Mouse (Mus musculus): ENCODE data around the gene Wnt7b. TPM values are rescaled to one million over a fixed set of nuclear protein-coding genes. Genes with fewer than 3 reads are reported as not detected.
A peak's percentile ranks its signal among the peaks of the same experiment; 100 is the strongest.

The Wnt7b gene
- total and polyA plus RNA-seq, 3 experiments: not detected

- H3K4me2 ChIP-seq (ENCODE audit: insufficient read depth, low read depth, poor library complexity, severe bottlenecking): no peak overlapping the region
These were observed 58.9 kb downstream of the Wnt7b start for GRCm38 (mm10) chr15:85523173-85523991.

GRCm38 (mm10) chr15:85519438-85519837, 62.8 kb downstream of the Wnt7b start:
- in situ Hi-C loops (cut with MboI; ENCODE audit: low pct_ligation_motif_present, low pct_unique_long_range_greater_than_20kb, low sequenced_read_pairs): no loop called here
- no peak for DNase-seq (ENCODE audit: extremely low read depth)
- dilution Hi-C loops (cut with MboI; ENCODE audit: extremely low pct_ligation_motif_present, extremely low pct_unique_long_range_greater_than_20kb, low sequenced_read_pairs): no loop called here
- H3K36me3 ChIP-seq (replicated peaks in 1 of 2; ENCODE audit: control insufficient read depth in 1 of 2, insufficient read depth in 1 of 2, low read length in 1 of 2): no peaks in the 10 kb centered on the region
- H3K4me2 ChIP-seq (ENCODE audit: insufficient read depth, low read depth, poor library complexity, severe bottlenecking): no peak overlapping the region
- no peak overlapping the region for H3K27ac ChIP-seq (ENCODE audit: insufficient read depth, low read depth)
- H3K4me1 ChIP-seq (ENCODE audit: control insufficient read depth in 1 of 2, insufficient read depth in 2 of 2): peaks cover 0 to 3% of the 10 kb centered on the region in 2 experiments; a peak in 1 of 4 replicates
- peaks cover 69% of the 10 kb centered on the region for H3K27me3 ChIP-seq (replicated peaks)
- no peak overlapping the region for H3K9ac ChIP-seq (ENCODE audit: insufficient read depth, low read depth)
- no peaks in the 10 kb centered on the region for H3K9me3 ChIP-seq (replicated peaks; ENCODE audit: low read length)
- H3K4me3 ChIP-seq (replicated peaks in 1 of 3; ENCODE audit: low read depth in 2 of 3, low read length in 2 of 3, poor library complexity in 1 of 3): no peak overlapping the region
- no peaks in the 10 kb centered on the region for H3K79me2 ChIP-seq (replicated peaks; ENCODE audit: control insufficient read depth, extremely low read depth, insufficient read depth, poor library complexity, severe bottlenecking)
- TF ChIP-seq MAX (IDR thresholded peaks at IDR 0.05; ENCODE audit: low read length): no peak
- peak; percentile 32 for TF ChIP-seq ZKSCAN1 (IDR thresholded peaks at IDR 0.05; ENCODE audit: borderline replicate concordance, low read depth, low read length)
- TF ChIP-seq PAX5 (IDR thresholded peaks at IDR 0.05; ENCODE audit: low read length): no peak
- TF ChIP-seq BHLHE40 (IDR thresholded peaks at IDR 0.05; ENCODE audit: low read depth, low read length): no peak
- TF ChIP-seq SIN3A (IDR thresholded peaks at IDR 0.05; ENCODE audit: low read length): no peak
- TF ChIP-seq CTCF (conservative IDR thresholded peaks at IDR 0.05 in 1 of 2, IDR thresholded peaks at IDR 0.05 in 1 of 2; ENCODE audit: low read depth in 2 of 2, low read length in 2 of 2): no peak
- no peak for TF ChIP-seq USF1 (IDR thresholded peaks at IDR 0.05; ENCODE audit: low read depth, low read length)
- TF ChIP-seq CHD1 (IDR thresholded peaks at IDR 0.05; ENCODE audit: low read depth, low read length): no peak

More at GRCm38 (mm10) chr15:85523173-85523991, 58.9 kb downstream of the Wnt7b start:
- dilution Hi-C loops (cut with MboI; ENCODE audit: extremely low pct_ligation_motif_present, extremely low pct_unique_long_range_greater_than_20kb, low sequenced_read_pairs) (no loop called here), in situ Hi-C loops (cut with MboI; ENCODE audit: low pct_ligation_motif_present, low pct_unique_long_range_greater_than_20kb, low sequenced_read_pairs) (no loop called here)
- Histone ChIP-seq H3K9me3 (replicated peaks; ENCODE audit: low read length) (no peaks in the 10 kb centered on the region), H3K27me3 (replicated peaks) (peaks cover 84% of the 10 kb centered on the region), H3K9ac (ENCODE audit: insufficient read depth, low read depth) (no peak overlapping the region), H3K27ac (ENCODE audit: insufficient read depth, low read depth) (no peak overlapping the region), H3K79me2 (replicated peaks; ENCODE audit: control insufficient read depth, extremely low read depth, insufficient read depth, poor library complexity, severe bottlenecking) (no peaks in the 10 kb centered on the region), H3K4me1 (ENCODE audit: control insufficient read depth in 1 of 2, insufficient read depth in 2 of 2) (no peaks in the 10 kb centered on the region), H3K36me3 (replicated peaks in 1 of 2; ENCODE audit: control insufficient read depth in 1 of 2, insufficient read depth in 1 of 2, low read length in 1 of 2) (no peaks in the 10 kb centered on the region), H3K4me3 (replicated peaks in 1 of 3; ENCODE audit: low read depth in 2 of 3, low read length in 2 of 3, poor library complexity in 1 of 3) (no peak overlapping the region)
- no peak for TF ChIP-seq MAFK (IDR thresholded peaks at IDR 0.05; ENCODE audit: insufficient replicate concordance, low read length)
- TF ChIP-seq CTCF (conservative IDR thresholded peaks at IDR 0.05 in 1 of 2, IDR thresholded peaks at IDR 0.05 in 1 of 2; ENCODE audit: low read depth in 2 of 2, low read length in 2 of 2): peak in 1 of 2 experiments; percentile 31; a peak in 2 of 4 replicates
- no peak for DNase-seq (ENCODE audit: extremely low read depth)

GRCm38 (mm10) chr15:85507370-85508014, 74.8 kb downstream of the Wnt7b start:
- Histone ChIP-seq H3K9ac (ENCODE audit: insufficient read depth, low read depth) (no peak overlapping the region), H3K79me2 (replicated peaks; ENCODE audit: control insufficient read depth, extremely low read depth, insufficient read depth, poor library complexity, severe bottlenecking) (no peaks in the 10 kb centered on the region), H3K27ac (ENCODE audit: insufficient read depth, low read depth) (no peak overlapping the region), H3K36me3 (replicated peaks in 1 of 2; ENCODE audit: control insufficient read depth in 1 of 2, insufficient read depth in 1 of 2, low read length in 1 of 2) (no peaks in the 10 kb centered on the region), H3K4me1 (ENCODE audit: control insufficient read depth in 1 of 2, insufficient read depth in 2 of 2) (no peaks in the 10 kb centered on the region), H3K9me3 (replicated peaks; ENCODE audit: low read length) (no peaks in the 10 kb centered on the region), H3K4me2 (ENCODE audit: insufficient read depth, low read depth, poor library complexity, severe bottlenecking) (no peak overlapping the region), H3K27me3 (replicated peaks) (peaks cover 21% of the 10 kb centered on the region), H3K4me3 (replicated peaks in 1 of 3; ENCODE audit: low read depth in 2 of 3, low read length in 2 of 3, poor library complexity in 1 of 3) (no peak overlapping the region)
- in situ Hi-C loops (cut with MboI; ENCODE audit: low pct_ligation_motif_present, low pct_unique_long_range_greater_than_20kb, low sequenced_read_pairs): no loop called here
- dilution Hi-C loops (cut with MboI; ENCODE audit: extremely low pct_ligation_motif_present, extremely low pct_unique_long_range_greater_than_20kb, low sequenced_read_pairs): no loop called here
- no peak for TF ChIP-seq ZNF384 (IDR thresholded peaks at IDR 0.05; ENCODE audit: low read depth, low read length)
- no peak for TF ChIP-seq RAD21 (IDR thresholded peaks at IDR 0.05; ENCODE audit: low read depth, low read length)
- no peak for TF ChIP-seq KAT2A (IDR thresholded peaks at IDR 0.05; ENCODE audit: insufficient replicate concordance, low read length)
- no peak for TF ChIP-seq JUN (IDR thresholded peaks at IDR 0.05; ENCODE audit: insufficient read depth, low read depth, low read length)
- no peak for TF ChIP-seq IRF4 (IDR thresholded peaks at IDR 0.05; ENCODE audit: low read depth, low read length)
- no peak for TF ChIP-seq ELF1 (IDR thresholded peaks at IDR 0.05; ENCODE audit: low read depth, low read length)
- no peak for TF ChIP-seq E2F4 (IDR thresholded peaks at IDR 0.05; ENCODE audit: insufficient replicate concordance, low read depth, low read length)
- no peak for TF ChIP-seq BHLHE40 (IDR thresholded peaks at IDR 0.05; ENCODE audit: low read depth, low read length)
- no peak for TF ChIP-seq TBP (conservative IDR thresholded peaks at IDR 0.05; ENCODE audit: low read depth, low read length)
- TF ChIP-seq MAX (IDR thresholded peaks at IDR 0.05; ENCODE audit: low read length): no peak
- TF ChIP-seq HCFC1 (IDR thresholded peaks at IDR 0.05; ENCODE audit: low read depth, low read length): no peak
- TF ChIP-seq USF2 (conservative IDR thresholded peaks at IDR 0.05; ENCODE audit: low read depth, low read length): no peak
- no peak for TF ChIP-seq UBTF (IDR thresholded peaks at IDR 0.05; ENCODE audit: low read depth, low read length)
- TF ChIP-seq ETS1 (conservative IDR thresholded peaks at IDR 0.05; ENCODE audit: low read depth, low read length): no peak
- DNase-seq (ENCODE audit: extremely low read depth): no peak
